Mouse (Mus musculus) heart, adult 2 months (tissue): Measurements from ENCODE around the gene Snx33. TPM values are rescaled to one million over a fixed set of nuclear protein-coding genes. Genes with fewer than 3 reads are reported as not detected.
A peak's percentile ranks its signal among the peaks of the same experiment; 100 is the strongest.

Experiments used
- DNase-seq, 2 experiments: peaks; one replicate each; pipeline ENCODE4 v3.0.0; 2021
- H3K27ac ChIP-seq: fragments of 200-600 bp; 2 replicates; pipeline ENCODE4 v1.8.1; 2022
- H3K27me3 ChIP-seq: fragments of 200-500 bp; 2 replicates; pipeline ENCODE4 v1.6.1; 2012; ENCODE audit warnings: mild to moderate bottlenecking, low read length, inconsistent platforms, mixed read lengths; ENCODE audit not compliant: control insufficient read depth, insufficient read depth
- H3K36me3 ChIP-seq: fragments of 200-500 bp; 2 replicates; pipeline ENCODE4 v1.6.1; 2012; ENCODE audit warnings: low read length, inconsistent platforms; ENCODE audit not compliant: control insufficient read depth, insufficient read depth
- H3K4me1 ChIP-seq: fragments of 200-500 bp; 2 replicates; pipeline ENCODE4 v1.6.1; 2011; ENCODE audit warnings: low read length; ENCODE audit not compliant: control insufficient read depth, insufficient read depth
- H3K4me3 ChIP-seq: fragments of 200-600 bp; 2 replicates; pipeline ENCODE4 v1.8.1; 2022
- H3K79me2 ChIP-seq: fragments of 200-500 bp; replicated peaks from 2 replicates; pipeline ENCODE4 v1.6.1; 2012; ENCODE audit warnings: mild to moderate bottlenecking, inconsistent platforms, low read length, moderate library complexity, mixed read lengths; ENCODE audit not compliant: control insufficient read depth, insufficient read depth
- H3K9ac ChIP-seq: fragments of 200-500 bp; 2 replicates; pipeline ENCODE4 v1.6.1; 2012; ENCODE audit warnings: low read depth, mild to moderate bottlenecking, control low read depth, inconsistent platforms, low read length, mixed read lengths
- CTCF ChIP-seq: fragments of 200-600 bp; IDR thresholded peaks from 2 replicates; pipeline ENCODE4 v1.8.1; 2022; ENCODE audit warnings: antibody characterized with exemption, mild to moderate bottlenecking, moderate library complexity
- EP300 ChIP-seq: fragments of 200-500 bp; IDR thresholded peaks from 2 replicates; pipeline ENCODE4 v1.6.1; 2011; ENCODE audit warnings: low read depth, low read length, control low read depth; ENCODE audit not compliant: insufficient read depth
- POLR2A ChIP-seq: fragments of 200-500 bp; IDR thresholded peaks from 2 replicates; pipeline ENCODE4 v1.6.1; 2011; ENCODE audit warnings: mild to moderate bottlenecking, low read depth, low read length, control low read depth; ENCODE audit not compliant: insufficient read depth
- WGBS: fragments of 180-500 bp; shearing (Covaris S2); methylation state at CpG from one replicate; pipeline ENCODE4 v1.1.7; 2018; 5-methylcytosine and 5-hydroxymethylcytosine counted together
- intact Hi-C: fragments of 180-260 bp; cut with DNase I; formaldehyde crosslinking; loops from one replicate; pipeline ENCODE4 v1.15.1; 2025
- polyA plus RNA-seq: library from polyadenylated mRNA; depleted of rRNA; stranded (reverse); fragments of >200 nt; gene quantifications from 2 replicates; pipeline ENCODE4 v1.2.3, GENCODE M21; 2012
- total RNA-seq, 2 experiments: library from RNA; stranded (reverse); gene quantifications; 2 replicates each; pipeline ENCODE4 v1.2.3; 2021

Snx33 gene
- total and polyA plus RNA-seq, 3 experiments, result 6.7 to 10.0 (median 7.8) TPM

GRCm38 (mm10) chr9:56893313-56893712 is 34.9 kb downstream of the Snx33 start:
- H3K4me1 ChIP-seq, result 0 out of 2 replicates have a peak, but pooled peaks cover 1% of the 10 kb centered on the region
- H3K36me3 ChIP-seq, result no peaks in the 10 kb centered on the region
- H3K27ac ChIP-seq, result no peak overlapping the region
- H3K4me3 ChIP-seq, result no peak overlapping the region
- peaks cover 2% of the 10 kb centered on the region; the same call in 1 of the 2 replicates for H3K27me3 ChIP-seq
- intact Hi-C loops, result loop anchor here (2.0 kb wide), 1 partner anchor 327 kb away; no protein-coding TSS in a partner anchor
- H3K79me2 ChIP-seq, result no peaks in the 10 kb centered on the region
- TF ChIP-seq EP300 (no peak), CTCF (no peak), POLR2A (no peak)
- no peak overlapping the region for H3K9ac ChIP-seq
- WGBS, result 77% methylated on average over 8 of the region's 8 CpGs
- DNase-seq, result no peak

- DNase-seq, result no peak
- intact Hi-C loops, result loop anchor here (2.0 kb wide), 1 partner anchor 329 kb away; no protein-coding TSS in a partner anchor
- WGBS, result 94% methylated on average over 10 of the region's 10 CpGs
- Histone ChIP-seq H3K27ac (no peak overlapping the region), H3K36me3 (no peaks in the 10 kb centered on the region), H3K27me3 (peaks cover 2% of the 10 kb centered on the region; the same call in 1 of the 2 replicates), H3K79me2 (no peaks in the 10 kb centered on the region), H3K9ac (no peak overlapping the region), H3K4me3 (no peak overlapping the region), H3K4me1 (0 out of 2 replicates have a peak, but pooled peaks cover 1% of the 10 kb centered on the region)
- TF ChIP-seq EP300, result no peak
- no peak for TF ChIP-seq CTCF
- no peak for TF ChIP-seq POLR2A
These were observed 36.1 kb downstream of the Snx33 start for GRCm38 (mm10) chr9:56892111-56892510.

- Histone ChIP-seq H3K79me2 (no peaks in the 10 kb centered on the region), H3K36me3 (no peaks in the 10 kb centered on the region), H3K9ac (peak overlapping the region; percentile 32; the same call in 1 of the 2 replicates), H3K4me3 (no peak overlapping the region), H3K4me1 (0 out of 2 replicates have a peak, but pooled peaks cover 1% of the 10 kb centered on the region), H3K27me3 (peaks cover 2% of the 10 kb centered on the region; the same call in 1 of the 2 replicates), H3K27ac (no peak overlapping the region)
- TF ChIP-seq EP300, result peak; percentile 73; the same call in 1 of the 2 replicates
- no peak for TF ChIP-seq POLR2A
- peak; percentile 95 for TF ChIP-seq CTCF
- WGBS, result 39% methylated on average over 12 of the region's 12 CpGs
- intact Hi-C loops, result loop anchor here (2.0 kb wide), 4 partner anchors 33 to 329 kb away; partner anchors contain the start of genes Man2c1 and Snupn
- peak; percentile 68 for DNase-seq
These were observed 36.6 kb downstream of the Snx33 start for GRCm38 (mm10) chr9:56891517-56892011.

GRCm38 (mm10) chr9:56890522-56891250 is 37.5 kb downstream of the Snx33 start:
- H3K79me2 ChIP-seq, result no peaks in the 10 kb centered on the region
- H3K4me3 ChIP-seq, result no peak overlapping the region
- no peak for DNase-seq
- no peak overlapping the region for H3K9ac ChIP-seq
- no peak overlapping the region for H3K27ac ChIP-seq
- no peaks in the 10 kb centered on the region for H3K36me3 ChIP-seq
- TF ChIP-seq EP300 (no peak), POLR2A (no peak), CTCF (no peak)
- intact Hi-C loops, result loop anchor here (2.0 kb wide), 3 partner anchors 34 to 240 kb away; partner anchors contain the start of genes Man2c1 and Snupn
- peaks cover 2% of the 10 kb centered on the region for H3K27me3 ChIP-seq
- H3K4me1 ChIP-seq, result 0 out of 2 replicates have a peak, but pooled peaks cover 1% of the 10 kb centered on the region
- WGBS, result 70% methylated on average over 11 of the region's 11 CpGs

- Histone ChIP-seq H3K4me3 (no peak overlapping the region), H3K4me1 (0 out of 2 replicates have a peak, but pooled peaks cover 1% of the 10 kb centered on the region), H3K36me3 (no peaks in the 10 kb centered on the region), H3K79me2 (no peaks in the 10 kb centered on the region), H3K27me3 (peaks cover 2% of the 10 kb centered on the region), H3K9ac (no peak overlapping the region), H3K27ac (no peak overlapping the region)
- peak; percentile 60 to 61 for DNase-seq
- 27% methylated on average over 14 of the region's 14 CpGs for WGBS
- intact Hi-C loops, result loop anchor here (1.0 to 2.0 kb wide), 5 partner anchors 35 to 241 kb away; partner anchors contain the start of genes Man2c1 and Snupn
- peak; percentile 90 for TF ChIP-seq CTCF
- no peak for TF ChIP-seq POLR2A
- peak; percentile 77; the same call in 1 of the 2 replicates for TF ChIP-seq EP300
These were observed 38.4 kb downstream of the Snx33 start for GRCm38 (mm10) chr9:56889817-56890216.
